Mouse (Mus musculus) cerebellum, adult 11-12 months (tissue): ENCODE data around the gene Fyb.

Source experiments
- DNase-seq: peaks from one replicate; pipeline ENCODE4 v3.0.0; 2022

The Fyb gene

GRCm38 (mm10) chr15:6602003-6602402 lies 79.3 kb downstream of the Fyb start:
- no peak for DNase-seq

- no peak for DNase-seq
Measured at GRCm38 (mm10) chr15:6610703-6611102, 88.0 kb downstream of the Fyb start.

GRCm38 (mm10) chr15:6612835-6613234 lies 90.2 kb downstream of the Fyb start:
- no peak for DNase-seq

GRCm38 (mm10) chr15:6616382-6617149 lies 93.9 kb downstream of the Fyb start:
- no peak for DNase-seq

- no peak for DNase-seq
Measured at GRCm38 (mm10) chr15:6619558-6620316, 97.1 kb downstream of the Fyb start.

GRCm38 (mm10) chr15:6622512-6622911 lies 99.9 kb downstream of the Fyb start:
- DNase-seq = peak; percentile 22

GRCm38 (mm10) chr15:6623529-6624228 lies 101.0 kb downstream of the Fyb start:
- no peak for DNase-seq

- DNase-seq = no peak
Measured at GRCm38 (mm10) chr15:6624365-6625182, 101.9 kb downstream of the Fyb start.

- DNase-seq = no peak
Measured at GRCm38 (mm10) chr15:6625607-6626033, 103.0 kb downstream of the Fyb start.

- DNase-seq = no peak
Measured at GRCm38 (mm10) chr15:6626123-6626522, 103.5 kb downstream of the Fyb start.

GRCm38 (mm10) chr15:6628431-6629077 lies 105.9 kb downstream of the Fyb start:
- DNase-seq = no peak

- no peak for DNase-seq
Measured at GRCm38 (mm10) chr15:6629174-6629573, 106.5 kb downstream of the Fyb start.

GRCm38 (mm10) chr15:6635405-6635804 lies 112.8 kb downstream of the Fyb start:
- no peak for DNase-seq

- no peak for DNase-seq
Measured at GRCm38 (mm10) chr15:6642223-6642622, 119.6 kb downstream of the Fyb start.

GRCm38 (mm10) chr15:6645498-6645897 lies 122.8 kb downstream of the Fyb start:
- no peak for DNase-seq

- DNase-seq = no peak
Measured at GRCm38 (mm10) chr15:6647066-6647465, 124.4 kb downstream of the Fyb start.

- DNase-seq = no peak
Measured at GRCm38 (mm10) chr15:6648757-6649403, 126.2 kb downstream of the Fyb start.

- DNase-seq = no peak
Measured at GRCm38 (mm10) chr15:6653046-6653445, 130.4 kb downstream of the Fyb start.

GRCm38 (mm10) chr15:6658081-6658480 lies 135.4 kb downstream of the Fyb start:
- DNase-seq = no peak

GRCm38 (mm10) chr15:6661951-6662350 lies 139.3 kb downstream of the Fyb start:
- no peak for DNase-seq

GRCm38 (mm10) chr15:6663991-6664390 lies 141.3 kb downstream of the Fyb start:
- DNase-seq = no peak

GRCm38 (mm10) chr15:6666072-6666471 lies 143.4 kb downstream of the Fyb start:
- no peak for DNase-seq
